Mouse (Mus musculus) intestine, embryonic 15.5 days (tissue): Measurements from ENCODE around the gene Suco. TPM values are rescaled to one million over a fixed set of nuclear protein-coding genes. Genes with fewer than 3 reads are reported as not detected.

ENCODE experiments used
- ATAC-seq: fragments of 200-750 bp; cut with Nextera tagmentation; 2 replicates; pipeline ENCODE4 v1.8.0; 2017; ENCODE audit warnings: moderate TSS enrichment, moderate library complexity
- H3K27ac ChIP-seq: fragments of 300-500 bp; sonication (generic); 2 replicates; pipeline ENCODE4 v1.5.1; 2015; ENCODE audit warnings: mild to moderate bottlenecking, inconsistent platforms
- H3K27me3 ChIP-seq: fragments of 300-500 bp; sonication (generic); replicated peaks from 2 replicates; pipeline ENCODE4 v1.6.1; 2015; ENCODE audit warnings: inconsistent platforms
- H3K36me3 ChIP-seq: fragments of 300-500 bp; sonication (generic); 2 replicates; pipeline ENCODE4 v1.6.1; 2015; ENCODE audit warnings: inconsistent platforms
- H3K4me1 ChIP-seq: fragments of 300-500 bp; sonication (generic); replicated peaks from 2 replicates; pipeline ENCODE4 v1.6.1; 2015; ENCODE audit warnings: inconsistent platforms
- H3K4me2 ChIP-seq: fragments of 300-500 bp; sonication (generic); replicated peaks from 2 replicates; pipeline ENCODE4 v1.6.1; 2015; ENCODE audit warnings: mild to moderate bottlenecking, inconsistent platforms
- H3K4me3 ChIP-seq: fragments of 300-500 bp; sonication (generic); replicated peaks from 2 replicates; pipeline ENCODE4 v1.5.1; 2015; ENCODE audit warnings: inconsistent platforms
- H3K9ac ChIP-seq: fragments of 300-500 bp; sonication (generic); 2 replicates; pipeline ENCODE4 v1.6.1; 2015; ENCODE audit warnings: inconsistent platforms
- H3K9me3 ChIP-seq: fragments of 300-500 bp; sonication (generic); 2 replicates; pipeline ENCODE4 v1.6.1; 2016; ENCODE audit warnings: inconsistent platforms
- WGBS: fragments of 180-500 bp; shearing (Covaris S2); methylation state at CpG from one replicate; pipeline ENCODE4 v1.1.7; 2015; 5-methylcytosine and 5-hydroxymethylcytosine counted together
- polyA plus RNA-seq: library from polyadenylated mRNA; unstranded; fragments of >200 nt; fragmentation: Nextera tagmentation; extraction: Ambion mirVana; gene quantifications from 2 replicates; pipeline ENCODE4 v1.2.1, GENCODE M21; 2015

Suco gene
- polyA plus RNA-seq = 14.0 and 21.9 TPM in 2 replicates

GRCm38 (mm10) chr1:161876553-161877447, at the start of gene Suco:
TSS of gene Suco (minus strand) at chr1:161876682.
- Histone ChIP-seq H3K36me3 (no peaks in the 10 kb centered on the region), H3K4me1 (peaks cover 8% of the 10 kb centered on the region), H3K4me3 (peak within 1 kb of the TSS; percentile 81), H3K4me2 (peak within 1 kb of the TSS; percentile 75), H3K9ac (peak within 1 kb of the TSS; percentile 82), H3K27me3 (no peaks in the 10 kb centered on the region), H3K9me3 (no peaks in the 10 kb centered on the region), H3K27ac (peak within 1 kb of the TSS; percentile 97)
- peak; percentile 98 for ATAC-seq
- under 1% methylated on average over 74 of the region's 74 CpGs for whole genome bisulfite sequencing

GRCm38 (mm10) chr1:161925281-161925805, 48.9 kb upstream of the Suco start:
- no peak overlapping the region for H3K27ac ChIP-seq
- H3K9ac ChIP-seq = no peak overlapping the region
- ATAC-seq = no peak
- H3K9me3 ChIP-seq = no peaks in the 10 kb centered on the region
- no peaks in the 10 kb centered on the region for H3K27me3 ChIP-seq
- no peak overlapping the region for H3K4me3 ChIP-seq
- WGBS = 87% methylated on average over 13 of the region's 13 CpGs
- H3K4me2 ChIP-seq = no peak overlapping the region
- no peaks in the 10 kb centered on the region for H3K36me3 ChIP-seq
- no peaks in the 10 kb centered on the region for H3K4me1 ChIP-seq

- H3K9ac ChIP-seq = no peak overlapping the region
- no peak overlapping the region for H3K4me3 ChIP-seq
- no peaks in the 10 kb centered on the region for H3K4me1 ChIP-seq
- ATAC-seq = no peak
- no peak overlapping the region for H3K4me2 ChIP-seq
- 72% methylated on average over 3 of the region's 3 CpGs for WGBS
- H3K27ac ChIP-seq = no peak overlapping the region
- no peaks in the 10 kb centered on the region for H3K27me3 ChIP-seq
- H3K36me3 ChIP-seq = no peaks in the 10 kb centered on the region
- no peaks in the 10 kb centered on the region for H3K9me3 ChIP-seq
Measured at GRCm38 (mm10) chr1:161924321-161924720, 47.8 kb upstream of the Suco start.

- no peak for ATAC-seq
- H3K27me3 ChIP-seq = no peaks in the 10 kb centered on the region
- no peaks in the 10 kb centered on the region for H3K9me3 ChIP-seq
- no peak overlapping the region for H3K9ac ChIP-seq
- 89% methylated on average over 6 of the region's 6 CpGs for WGBS
- no peak overlapping the region for H3K27ac ChIP-seq
- H3K4me1 ChIP-seq = no peaks in the 10 kb centered on the region
- H3K36me3 ChIP-seq = no peaks in the 10 kb centered on the region
- no peak overlapping the region for H3K4me3 ChIP-seq
- no peak overlapping the region for H3K4me2 ChIP-seq
Measured at GRCm38 (mm10) chr1:161921928-161922327, 45.4 kb upstream of the Suco start.

- 90% methylated on average over 9 of the region's 9 CpGs for WGBS
- H3K4me1 ChIP-seq = no peaks in the 10 kb centered on the region
- H3K9ac ChIP-seq = no peak overlapping the region
- no peak overlapping the region for H3K27ac ChIP-seq
- H3K27me3 ChIP-seq = no peaks in the 10 kb centered on the region
- H3K4me2 ChIP-seq = no peak overlapping the region
- no peak for ATAC-seq
- H3K9me3 ChIP-seq = no peaks in the 10 kb centered on the region
- H3K36me3 ChIP-seq = no peaks in the 10 kb centered on the region
- no peak overlapping the region for H3K4me3 ChIP-seq
Measured at GRCm38 (mm10) chr1:161920475-161921454, 44.3 kb upstream of the Suco start.

- ATAC-seq = no peak
- no peak overlapping the region for H3K4me3 ChIP-seq
- no peaks in the 10 kb centered on the region for H3K4me1 ChIP-seq
- H3K36me3 ChIP-seq = no peaks in the 10 kb centered on the region
- no peak overlapping the region for H3K9ac ChIP-seq
- H3K27ac ChIP-seq = no peak overlapping the region
- 94% methylated on average over 2 of the region's 2 CpGs for WGBS
- H3K9me3 ChIP-seq = no peaks in the 10 kb centered on the region
- no peaks in the 10 kb centered on the region for H3K27me3 ChIP-seq
- H3K4me2 ChIP-seq = no peak overlapping the region
Measured at GRCm38 (mm10) chr1:161919594-161919993, 43.1 kb upstream of the Suco start.

GRCm38 (mm10) chr1:161918682-161919372, 42.3 kb upstream of the Suco start:
- Histone ChIP-seq H3K4me3 (no peak overlapping the region), H3K9me3 (no peaks in the 10 kb centered on the region), H3K9ac (no peak overlapping the region), H3K4me2 (no peak overlapping the region), H3K27ac (no peak overlapping the region), H3K27me3 (no peaks in the 10 kb centered on the region), H3K36me3 (no peaks in the 10 kb centered on the region), H3K4me1 (no peaks in the 10 kb centered on the region)
- no peak for ATAC-seq
- 54% methylated on average over 7 of the region's 7 CpGs for WGBS

- Histone ChIP-seq H3K4me1 (no peaks in the 10 kb centered on the region), H3K27ac (no peak overlapping the region), H3K4me3 (no peak overlapping the region), H3K9me3 (no peaks in the 10 kb centered on the region), H3K27me3 (no peaks in the 10 kb centered on the region), H3K4me2 (no peak overlapping the region), H3K36me3 (no peaks in the 10 kb centered on the region), H3K9ac (no peak overlapping the region)
- no peak for ATAC-seq
- 70% methylated on average over 3 of the region's 3 CpGs for WGBS
Measured at GRCm38 (mm10) chr1:161917940-161918484, 41.5 kb upstream of the Suco start.

- ATAC-seq = no peak
- Histone ChIP-seq H3K27me3 (no peaks in the 10 kb centered on the region), H3K4me2 (no peak overlapping the region), H3K27ac (no peak overlapping the region), H3K4me3 (no peak overlapping the region), H3K9me3 (no peaks in the 10 kb centered on the region), H3K4me1 (no peaks in the 10 kb centered on the region), H3K9ac (no peak overlapping the region), H3K36me3 (no peaks in the 10 kb centered on the region)
- 67% methylated on average over 3 of the region's 3 CpGs for WGBS
Measured at GRCm38 (mm10) chr1:161916036-161916435, 39.6 kb upstream of the Suco start.

- Histone ChIP-seq H3K36me3 (no peaks in the 10 kb centered on the region), H3K4me2 (no peak overlapping the region), H3K27ac (no peak overlapping the region), H3K4me3 (no peak overlapping the region), H3K4me1 (no peaks in the 10 kb centered on the region), H3K9me3 (no peaks in the 10 kb centered on the region), H3K9ac (no peak overlapping the region), H3K27me3 (no peaks in the 10 kb centered on the region)
- WGBS = 51% methylated on average over 7 of the region's 7 CpGs
- ATAC-seq = peak; percentile 59
Measured at GRCm38 (mm10) chr1:161913648-161913984, 37.1 kb upstream of the Suco start.

GRCm38 (mm10) chr1:161912940-161913647, 36.6 kb upstream of the Suco start:
- H3K4me3 ChIP-seq = no peak overlapping the region
- WGBS = 40% methylated on average over 4 of the region's 4 CpGs
- H3K27me3 ChIP-seq = no peaks in the 10 kb centered on the region
- no peak overlapping the region for H3K27ac ChIP-seq
- H3K4me2 ChIP-seq = no peak overlapping the region
- H3K9ac ChIP-seq = no peak overlapping the region
- no peaks in the 10 kb centered on the region for H3K9me3 ChIP-seq
- 0 out of 2 replicates have a peak, but pooled peaks have one; percentile 3 for ATAC-seq
- no peaks in the 10 kb centered on the region for H3K36me3 ChIP-seq
- no peaks in the 10 kb centered on the region for H3K4me1 ChIP-seq
